Mouse (Mus musculus): ENCODE results near the gene Cyth3. TPM values are rescaled to one million over a fixed set of nuclear protein-coding genes. Genes with fewer than 3 reads are reported as not detected.

Gene Cyth3
- polyA plus RNA-seq, 1 experiment from 2014 or later = 61.8 TPM

DNA sequence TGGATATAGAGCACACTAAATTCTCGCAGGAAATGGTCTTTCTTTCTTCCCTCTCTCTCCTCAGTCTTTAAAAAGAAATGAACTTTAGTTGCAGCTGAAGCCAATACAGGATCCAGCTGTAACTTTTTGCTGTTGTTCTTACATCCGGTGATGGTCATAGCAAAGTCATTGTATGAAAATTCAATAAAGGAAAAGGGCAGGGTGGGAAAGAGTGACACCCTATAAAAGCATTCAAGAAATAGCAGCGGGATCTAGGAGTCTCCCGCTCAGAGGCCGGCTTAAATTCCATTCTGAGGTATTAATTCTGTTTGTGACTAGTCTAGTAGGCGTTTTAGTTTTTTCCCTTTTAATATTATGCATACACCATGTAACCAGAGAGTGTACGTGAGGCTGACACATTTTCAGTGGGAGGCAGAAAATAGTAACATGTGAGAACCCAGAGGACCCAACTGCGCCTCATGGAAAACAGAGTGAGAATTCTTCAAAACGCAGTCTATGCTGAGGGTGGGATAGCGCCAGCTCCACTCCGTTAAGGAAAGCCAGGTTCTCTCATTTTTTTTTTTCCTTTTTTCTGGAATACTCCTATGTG, 15.7 kb downstream of the Cyth3 start:
- Histone ChIP-seq H3K9me3 (replicated peaks; ENCODE audit: control insufficient read depth, low read length) (no peaks in the 10 kb centered on the region), H3K4me1 (ENCODE audit: control insufficient read depth, insufficient read depth, low read length) (peaks cover 65% of the 10 kb centered on the region), H3K9ac (ENCODE audit: low read length) (no peak overlapping the region; the same call in 1 of the 2 replicates), H3K27me3 (ENCODE audit: control insufficient read depth, insufficient read depth, low read length) (no peaks in the 10 kb centered on the region), H3K36me3 (ENCODE audit: control insufficient read depth, insufficient read depth, low read length) (no peaks in the 10 kb centered on the region), H3K4me2 (ENCODE audit: low read depth, low read length) (no peak overlapping the region), H3K4me3 (replicated peaks; ENCODE audit: low read length) (no peak overlapping the region), H3K27ac (ENCODE audit: low read length) (peak overlapping the region; percentile 46)
- ATAC-seq (ENCODE audit: insufficient read depth, low FRiP score) = no peak
- WGBS = 47% methylated on average over 11 of the region's 11 CpGs

DNA sequence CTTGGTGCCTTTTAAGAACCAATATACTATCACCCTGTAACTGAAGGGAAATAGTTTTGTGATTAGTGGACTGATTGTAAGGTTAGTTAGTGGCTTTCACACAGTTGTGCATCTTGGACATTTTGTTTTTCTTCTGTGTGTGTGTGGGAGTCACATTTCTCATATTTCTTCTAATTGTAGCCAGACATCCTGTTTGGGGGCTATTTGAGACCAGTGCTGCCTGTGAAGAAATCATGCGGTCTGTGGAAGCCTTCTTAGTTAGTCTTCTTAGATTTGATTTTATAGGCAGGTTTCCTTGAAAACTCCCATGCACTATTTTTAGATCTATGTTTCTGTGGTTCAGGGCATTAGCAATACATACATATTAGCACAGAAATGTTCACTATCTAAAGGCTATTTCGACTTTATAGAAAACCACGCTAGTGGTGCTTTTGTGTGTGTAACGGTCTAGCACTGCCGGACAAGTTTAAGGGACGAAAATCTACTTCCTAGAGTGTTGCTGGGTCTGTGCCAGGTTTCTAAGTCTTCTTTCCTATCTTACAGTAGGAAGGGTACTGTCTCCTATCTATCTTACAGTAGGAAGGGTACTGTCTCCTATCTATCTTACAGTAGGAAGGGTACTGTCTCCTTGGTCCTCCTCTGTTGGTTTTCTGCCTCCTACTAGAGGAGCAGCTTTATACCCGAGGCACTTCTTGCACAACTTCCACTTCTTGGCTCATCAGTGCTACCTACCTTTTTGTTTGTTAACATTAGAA, 16.4 kb downstream of the Cyth3 start:
- no peak for ATAC-seq (ENCODE audit: insufficient read depth, low FRiP score)
- Histone ChIP-seq H3K27ac (ENCODE audit: low read length) (peak overlapping the region; percentile 46; the same call in 1 of the 2 replicates), H3K9me3 (replicated peaks; ENCODE audit: control insufficient read depth, low read length) (no peaks in the 10 kb centered on the region), H3K36me3 (ENCODE audit: control insufficient read depth, insufficient read depth, low read length) (no peaks in the 10 kb centered on the region), H3K4me1 (ENCODE audit: control insufficient read depth, insufficient read depth, low read length) (peaks cover 60% of the 10 kb centered on the region), H3K27me3 (ENCODE audit: control insufficient read depth, insufficient read depth, low read length) (no peaks in the 10 kb centered on the region), H3K9ac (ENCODE audit: low read length) (no peak overlapping the region), H3K4me3 (replicated peaks; ENCODE audit: low read length) (no peak overlapping the region), H3K4me2 (ENCODE audit: low read depth, low read length) (no peak overlapping the region)
- 61% methylated on average over 7 of the region's 7 CpGs for WGBS

DNA sequence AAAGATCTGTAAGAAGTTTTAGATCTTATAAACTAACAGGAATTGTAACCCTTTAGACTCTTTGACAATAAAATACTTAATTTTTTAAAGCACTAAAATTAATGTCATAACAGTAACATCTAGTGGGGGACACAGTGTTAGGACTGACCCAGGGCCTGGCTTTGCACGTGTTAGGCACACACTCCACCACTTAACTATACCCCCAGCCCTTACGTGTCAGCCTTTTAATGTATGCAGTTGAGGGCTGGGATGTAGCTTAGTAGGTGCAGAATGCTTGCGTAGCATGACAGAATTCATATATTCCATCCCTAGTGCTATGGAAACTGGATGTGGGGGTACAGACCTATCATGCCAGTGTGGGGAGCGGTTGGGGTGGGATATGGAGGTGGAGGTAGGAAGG, 17.1 kb downstream of the Cyth3 start:
- WGBS = 93% methylated on average over 4 of the region's 4 CpGs
- no peaks in the 10 kb centered on the region for H3K9me3 ChIP-seq (replicated peaks; ENCODE audit: control insufficient read depth, low read length)
- H3K27me3 ChIP-seq (ENCODE audit: control insufficient read depth, insufficient read depth, low read length) = no peaks in the 10 kb centered on the region
- H3K36me3 ChIP-seq (ENCODE audit: control insufficient read depth, insufficient read depth, low read length) = no peaks in the 10 kb centered on the region
- H3K4me1 ChIP-seq (ENCODE audit: control insufficient read depth, insufficient read depth, low read length) = peaks cover 62% of the 10 kb centered on the region
- no peak overlapping the region for H3K27ac ChIP-seq (ENCODE audit: low read length)
- no peak overlapping the region for H3K9ac ChIP-seq (ENCODE audit: low read length)
- no peak overlapping the region for H3K4me2 ChIP-seq (ENCODE audit: low read depth, low read length)
- no peak for ATAC-seq (ENCODE audit: insufficient read depth, low FRiP score)
- H3K4me3 ChIP-seq (replicated peaks; ENCODE audit: low read length) = no peak overlapping the region

DNA sequence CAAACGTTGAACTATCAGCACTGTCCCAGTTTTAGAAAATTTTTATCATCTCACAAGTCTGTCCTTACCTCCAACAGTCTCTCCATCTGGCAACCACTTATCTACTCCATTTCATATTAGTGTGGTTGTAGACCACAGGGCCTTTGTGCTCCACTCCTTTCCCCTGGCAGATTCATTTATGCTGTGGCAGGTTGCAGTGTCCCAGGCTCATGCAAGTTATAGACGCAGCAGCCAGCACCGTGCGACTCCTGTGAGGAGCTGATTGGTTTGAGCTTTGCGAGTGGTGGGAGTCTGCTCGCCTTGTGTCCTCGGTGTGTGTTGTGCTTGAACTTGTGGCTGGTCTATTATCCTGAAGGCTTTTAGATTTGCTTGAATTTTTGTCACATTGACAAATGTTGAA, 17.6 kb downstream of the Cyth3 start:
- no peak overlapping the region for H3K4me2 ChIP-seq (ENCODE audit: low read depth, low read length)
- no peak overlapping the region for H3K4me3 ChIP-seq (replicated peaks; ENCODE audit: low read length)
- H3K27ac ChIP-seq (ENCODE audit: low read length) = no peak overlapping the region
- H3K9ac ChIP-seq (ENCODE audit: low read length) = no peak overlapping the region
- 79% methylated on average over 7 of the region's 7 CpGs for WGBS
- peaks cover 60% of the 10 kb centered on the region for H3K4me1 ChIP-seq (ENCODE audit: control insufficient read depth, insufficient read depth, low read length)
- H3K27me3 ChIP-seq (ENCODE audit: control insufficient read depth, insufficient read depth, low read length) = no peaks in the 10 kb centered on the region
- no peaks in the 10 kb centered on the region for H3K36me3 ChIP-seq (ENCODE audit: control insufficient read depth, insufficient read depth, low read length)
- no peak for ATAC-seq (ENCODE audit: insufficient read depth, low FRiP score)
- no peaks in the 10 kb centered on the region for H3K9me3 ChIP-seq (replicated peaks; ENCODE audit: control insufficient read depth, low read length)

DNA sequence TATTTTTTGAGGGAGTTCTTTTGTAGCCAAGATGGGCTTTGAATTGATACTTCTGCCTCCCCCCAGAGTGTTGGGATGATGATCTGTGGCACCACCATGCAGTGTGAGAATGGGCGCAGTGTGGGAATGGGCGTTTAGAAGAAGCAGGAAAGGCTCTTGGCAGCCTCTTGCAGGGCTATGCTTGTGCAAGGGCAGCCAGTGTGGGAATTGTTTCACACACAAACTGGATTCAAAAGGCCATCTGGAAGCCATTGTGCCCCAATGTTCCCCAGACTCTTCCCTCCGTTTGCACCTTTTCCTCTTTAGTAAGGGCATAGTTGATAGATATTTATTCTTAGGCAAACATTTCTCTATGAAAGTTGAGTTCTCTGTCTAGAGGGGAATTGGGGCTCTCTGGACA, 19.3 kb downstream of the Cyth3 start:
- Histone ChIP-seq H3K9ac (ENCODE audit: low read length) (no peak overlapping the region), H3K27me3 (ENCODE audit: control insufficient read depth, insufficient read depth, low read length) (no peaks in the 10 kb centered on the region), H3K4me3 (replicated peaks; ENCODE audit: low read length) (no peak overlapping the region), H3K9me3 (replicated peaks; ENCODE audit: control insufficient read depth, low read length) (no peaks in the 10 kb centered on the region), H3K4me1 (ENCODE audit: control insufficient read depth, insufficient read depth, low read length) (peaks cover 46% of the 10 kb centered on the region), H3K27ac (ENCODE audit: low read length) (no peak overlapping the region; the same call in none of the 2 replicates), H3K4me2 (ENCODE audit: low read depth, low read length) (no peak overlapping the region), H3K36me3 (ENCODE audit: control insufficient read depth, insufficient read depth, low read length) (no peaks in the 10 kb centered on the region)
- WGBS = 73% methylated on average over 3 of the region's 3 CpGs
- ATAC-seq (ENCODE audit: insufficient read depth, low FRiP score) = no peak

DNA sequence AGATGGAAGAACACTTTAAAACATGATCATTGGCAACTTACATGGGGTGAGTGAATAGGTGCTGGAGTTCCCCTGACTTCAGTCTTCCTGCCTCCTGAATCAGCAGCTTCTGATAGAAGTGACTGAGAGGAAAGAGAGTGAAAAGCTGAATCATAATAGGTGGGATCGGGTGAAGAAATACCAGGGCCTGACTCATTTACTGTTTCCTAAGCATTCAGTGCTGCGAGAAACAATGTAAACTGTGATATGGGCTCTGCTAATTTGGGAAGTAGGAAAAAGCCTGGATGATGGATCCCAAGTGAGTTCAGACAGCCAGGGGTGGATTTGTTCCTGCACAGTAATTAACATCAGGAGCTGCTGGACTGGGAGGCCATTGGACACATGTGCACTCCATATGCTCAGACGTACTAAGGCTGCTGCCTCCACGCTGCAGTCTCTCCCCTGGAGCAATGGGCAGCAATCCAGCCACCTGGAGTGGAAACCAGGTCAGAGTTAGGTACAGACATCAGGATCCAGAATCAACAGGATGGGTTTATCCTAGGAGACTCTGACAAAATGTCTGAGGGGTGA, 20.1 kb downstream of the Cyth3 start:
- no peaks in the 10 kb centered on the region for H3K36me3 ChIP-seq (ENCODE audit: control insufficient read depth, insufficient read depth, low read length)
- H3K4me1 ChIP-seq (ENCODE audit: control insufficient read depth, insufficient read depth, low read length) = peaks cover 39% of the 10 kb centered on the region
- WGBS = 38% methylated on average over 4 of the region's 4 CpGs
- H3K27ac ChIP-seq (ENCODE audit: low read length) = peak overlapping the region; percentile 57
- H3K9me3 ChIP-seq (replicated peaks; ENCODE audit: control insufficient read depth, low read length) = no peaks in the 10 kb centered on the region
- no peak overlapping the region for H3K4me3 ChIP-seq (replicated peaks; ENCODE audit: low read length)
- no peaks in the 10 kb centered on the region for H3K27me3 ChIP-seq (ENCODE audit: control insufficient read depth, insufficient read depth, low read length)
- peak; percentile 27; the same call in 1 of the 2 replicates for ATAC-seq (ENCODE audit: insufficient read depth, low FRiP score)
- no peak overlapping the region for H3K9ac ChIP-seq (ENCODE audit: low read length)
- peak overlapping the region; percentile 12; the same call in 1 of the 2 replicates for H3K4me2 ChIP-seq (ENCODE audit: low read depth, low read length)

DNA sequence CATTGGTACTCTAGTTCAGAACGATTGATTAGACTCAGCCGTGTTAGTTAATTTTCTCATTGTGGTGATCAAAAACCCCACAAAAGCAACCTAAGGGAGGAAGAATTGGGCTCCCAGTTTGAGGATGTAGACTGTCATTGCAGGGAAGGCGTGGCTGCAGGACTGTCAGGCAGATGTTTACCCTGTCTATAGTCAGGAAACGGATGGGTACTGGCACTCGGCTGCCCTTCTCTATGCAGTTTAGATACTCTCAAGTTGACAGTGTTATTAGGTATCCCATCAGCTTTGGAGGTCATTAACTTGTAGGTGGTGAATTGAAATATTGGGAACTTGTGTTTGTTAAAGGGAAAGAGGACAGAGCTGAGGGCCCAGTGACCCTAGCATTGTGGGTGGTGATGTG, 23.7 kb downstream of the Cyth3 start:
- 69% methylated on average over 5 of the region's 5 CpGs for WGBS
- no peak overlapping the region for H3K27ac ChIP-seq (ENCODE audit: low read length)
- H3K4me2 ChIP-seq (ENCODE audit: low read depth, low read length) = no peak overlapping the region
- H3K36me3 ChIP-seq (ENCODE audit: control insufficient read depth, insufficient read depth, low read length) = no peaks in the 10 kb centered on the region
- no peak overlapping the region for H3K9ac ChIP-seq (ENCODE audit: low read length)
- H3K27me3 ChIP-seq (ENCODE audit: control insufficient read depth, insufficient read depth, low read length) = no peaks in the 10 kb centered on the region
- H3K4me3 ChIP-seq (replicated peaks; ENCODE audit: low read length) = no peak overlapping the region
- no peak for ATAC-seq (ENCODE audit: insufficient read depth, low FRiP score)
- H3K9me3 ChIP-seq (replicated peaks; ENCODE audit: control insufficient read depth, low read length) = no peaks in the 10 kb centered on the region; the same call in 1 of the 2 replicates
- H3K4me1 ChIP-seq (ENCODE audit: control insufficient read depth, insufficient read depth, low read length) = peaks cover 35% of the 10 kb centered on the region

DNA sequence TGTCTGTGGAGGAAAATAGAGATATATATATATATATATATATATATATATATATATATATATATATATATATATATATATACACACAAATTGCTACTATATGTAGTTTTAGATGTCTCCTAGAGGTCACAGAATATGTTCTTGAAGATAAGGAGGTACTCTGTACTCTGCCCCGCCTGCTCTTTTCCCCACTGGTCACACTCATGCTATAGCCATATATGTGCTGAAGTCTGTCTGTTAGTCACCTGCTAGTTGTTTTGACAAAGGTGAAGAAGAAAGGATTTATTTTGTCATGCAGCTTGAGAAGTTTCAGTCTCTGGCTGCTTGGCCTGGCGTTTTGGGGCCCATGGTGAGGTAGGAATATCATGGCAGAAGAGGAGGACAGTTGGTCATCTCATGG, 25.2 kb downstream of the Cyth3 start:
- H3K4me2 ChIP-seq (ENCODE audit: low read depth, low read length) = no peak overlapping the region
- WGBS = 91% methylated on average over 2 of the region's 2 CpGs
- peaks cover 25% of the 10 kb centered on the region for H3K4me1 ChIP-seq (ENCODE audit: control insufficient read depth, insufficient read depth, low read length)
- H3K4me3 ChIP-seq (replicated peaks; ENCODE audit: low read length) = no peak overlapping the region
- no peaks in the 10 kb centered on the region; the same call in 1 of the 2 replicates for H3K9me3 ChIP-seq (replicated peaks; ENCODE audit: control insufficient read depth, low read length)
- ATAC-seq (ENCODE audit: insufficient read depth, low FRiP score) = no peak
- no peak overlapping the region for H3K27ac ChIP-seq (ENCODE audit: low read length)
- H3K36me3 ChIP-seq (ENCODE audit: control insufficient read depth, insufficient read depth, low read length) = no peaks in the 10 kb centered on the region
- no peaks in the 10 kb centered on the region for H3K27me3 ChIP-seq (ENCODE audit: control insufficient read depth, insufficient read depth, low read length)
- no peak overlapping the region for H3K9ac ChIP-seq (ENCODE audit: low read length)

DNA sequence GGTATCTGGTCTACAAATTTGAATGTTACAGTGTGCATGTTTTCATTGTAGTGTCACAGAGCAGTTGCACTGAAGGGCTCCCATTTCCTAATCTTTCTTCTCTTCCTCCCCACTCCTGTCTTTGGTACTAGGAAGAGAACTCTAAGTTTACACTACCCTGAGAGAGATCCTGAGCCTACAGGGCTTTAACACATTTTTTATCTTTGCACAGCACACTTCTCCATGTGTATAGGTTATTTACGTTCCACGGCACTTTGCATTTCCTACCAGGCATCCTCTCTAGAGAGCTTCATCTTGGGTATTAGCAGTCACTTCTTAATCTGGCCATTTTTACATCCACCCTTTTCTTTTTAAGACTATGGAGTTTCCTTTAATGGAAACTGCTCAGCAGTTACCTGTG, 25.8 kb downstream of the Cyth3 start:
- Histone ChIP-seq H3K27ac (ENCODE audit: low read length) (no peak overlapping the region), H3K4me2 (ENCODE audit: low read depth, low read length) (no peak overlapping the region), H3K9me3 (replicated peaks; ENCODE audit: control insufficient read depth, low read length) (no peaks in the 10 kb centered on the region; the same call in 1 of the 2 replicates), H3K9ac (ENCODE audit: low read length) (no peak overlapping the region), H3K27me3 (ENCODE audit: control insufficient read depth, insufficient read depth, low read length) (no peaks in the 10 kb centered on the region), H3K36me3 (ENCODE audit: control insufficient read depth, insufficient read depth, low read length) (no peaks in the 10 kb centered on the region), H3K4me3 (replicated peaks; ENCODE audit: low read length) (no peak overlapping the region), H3K4me1 (ENCODE audit: control insufficient read depth, insufficient read depth, low read length) (peaks cover 21% of the 10 kb centered on the region)
- no peak for ATAC-seq (ENCODE audit: insufficient read depth, low FRiP score)
- WGBS = 85% methylated on average over 2 of the region's 2 CpGs

Measured in stomach, embryonic 16.5 days (tissue).